Mouse (Mus musculus) left cerebral cortex, adult 11 months (tissue): ENCODE data around the gene Nfs1.
A peak's percentile ranks its signal among the peaks of the same experiment; 100 is the strongest.
"Not testable (repeated sequence)": the region's sequence is repeated elsewhere in the genome, so short reads cannot be mapped to it uniquely, and the experiment has no call there.

ENCODE experiments used
- DNase-seq: peaks from one replicate; pipeline ENCODE4 v3.0.0; 2022; ENCODE audit warnings: low spot score

Nfs1 gene

GRCm38 (mm10) chr2:156143367-156143766 is 619 bp downstream of the Nfs1 start:
- DNase-seq = no peak

GRCm38 (mm10) chr2:156142820-156143219 is 1.2 kb downstream of the Nfs1 start:
- DNase-seq = no peak

GRCm38 (mm10) chr2:156135695-156136094 is 8.3 kb downstream of the Nfs1 start:
- DNase-seq = no peak

GRCm38 (mm10) chr2:156134161-156134560 is 9.8 kb downstream of the Nfs1 start:
- no peak for DNase-seq

GRCm38 (mm10) chr2:156126992-156127391 is 17.0 kb downstream of the Nfs1 start, which contains the start of gene Gm28036:
Gm28036 (minus strand) TSS chr2:156127092.
- no peak for DNase-seq

GRCm38 (mm10) chr2:156123731-156124130 is 20.3 kb downstream of the Nfs1 start:
- DNase-seq = no peak

GRCm38 (mm10) chr2:156119566-156119965 is 24.4 kb downstream of the Nfs1 start:
- no peak for DNase-seq

GRCm38 (mm10) chr2:156112080-156112423 is 31.9 kb downstream of the Nfs1 start:
- not testable (repeated sequence) for DNase-seq

GRCm38 (mm10) chr2:156111358-156112079 is 32.5 kb downstream of the Nfs1 start, which contains the start of the genes Cpne1 and Rbm12:
Cpne1 (minus strand) TSS chr2:156111965.
Rbm12 (minus strand) TSS chr2:156111978.
- peak; percentile 74 for DNase-seq

GRCm38 (mm10) chr2:156110627-156111357 is 33.2 kb downstream of the Nfs1 start:
- DNase-seq = peak; percentile 15

- no peak for DNase-seq
These were observed 52.1 kb downstream of the Nfs1 start for GRCm38 (mm10) chr2:156091926-156092325.

- no peak for DNase-seq
These were observed 54.2 kb downstream of the Nfs1 start for GRCm38 (mm10) chr2:156089799-156090198.

- DNase-seq = no peak
These were observed 56.4 kb downstream of the Nfs1 start for GRCm38 (mm10) chr2:156087391-156088110.

GRCm38 (mm10) chr2:156084541-156084940 is 59.4 kb downstream of the Nfs1 start:
- no peak for DNase-seq

GRCm38 (mm10) chr2:156080391-156080790 is 63.6 kb downstream of the Nfs1 start:
- no peak for DNase-seq

- DNase-seq = no peak
These were observed 64.3 kb downstream of the Nfs1 start for GRCm38 (mm10) chr2:156079674-156080073.

- no peak for DNase-seq
These were observed 64.8 kb downstream of the Nfs1 start for GRCm38 (mm10) chr2:156079183-156079560.

- DNase-seq = no peak
These were observed 65.4 kb downstream of the Nfs1 start for GRCm38 (mm10) chr2:156078421-156079182.

GRCm38 (mm10) chr2:156077461-156077860 is 66.5 kb downstream of the Nfs1 start:
- DNase-seq = no peak

- no peak for DNase-seq
These were observed 70.3 kb downstream of the Nfs1 start for GRCm38 (mm10) chr2:156073725-156074124.
